Mouse (Mus musculus) small intestine, adult 2 months (tissue): ENCODE results near the gene Selenon.

Experiments
- CTCF ChIP-seq: fragments of 200-500 bp; IDR thresholded peaks from 2 replicates; pipeline ENCODE4 v1.5.1; 2012; ENCODE audit warnings: low read depth, mild to moderate bottlenecking, control low read depth, inconsistent platforms, low read length, moderate library complexity, mixed read lengths; ENCODE audit not compliant: insufficient replicate concordance, insufficient read length; ENCODE audit errors: extremely low read depth
- POLR2A ChIP-seq: fragments of 200-500 bp; IDR thresholded peaks from 2 replicates; pipeline ENCODE4 v1.6.1; 2012; ENCODE audit warnings: low read depth, mild to moderate bottlenecking, control low read depth, inconsistent platforms, low read length, moderate library complexity

- TF ChIP-seq CTCF, result no peak
- no peak for TF ChIP-seq POLR2A
Measured at GRCm38 (mm10) chr4:134494780-134495545, 57.0 kb downstream of the Selenon start.
